Mouse (Mus musculus): Measurements from ENCODE around the gene Hsph1.

Hsph1 gene

GRCm38 (mm10) chr5:149642366-149642765, 6.2 kb upstream of the Hsph1 start:
- DNase-seq (ENCODE audit: low spot score) = no peak

- no peak for DNase-seq (ENCODE audit: low spot score)
Observed at GRCm38 (mm10) chr5:149641277-149641892, 5.2 kb upstream of the Hsph1 start.

- DNase-seq (ENCODE audit: low spot score) = no peak
Observed at GRCm38 (mm10) chr5:149637306-149637705, 1.1 kb upstream of the Hsph1 start.

- no peak for DNase-seq (ENCODE audit: low spot score)
Observed at GRCm38 (mm10) chr5:149635556-149635955, 620 bp downstream of the Hsph1 start.

GRCm38 (mm10) chr5:149634409-149635035, 1.7 kb downstream of the Hsph1 start:
- no peak for DNase-seq (ENCODE audit: low spot score)

GRCm38 (mm10) chr5:149625547-149625946, 10.6 kb downstream of the Hsph1 start:
- no peak for DNase-seq (ENCODE audit: low spot score)

GRCm38 (mm10) chr5:149623815-149624675, 12.1 kb downstream of the Hsph1 start:
- no peak for DNase-seq (ENCODE audit: low spot score)

- DNase-seq (ENCODE audit: low spot score) = no peak
Observed at GRCm38 (mm10) chr5:149622644-149623043, 13.5 kb downstream of the Hsph1 start.

GRCm38 (mm10) chr5:149622152-149622551, 14.0 kb downstream of the Hsph1 start:
- no peak for DNase-seq (ENCODE audit: low spot score)

- no peak for DNase-seq (ENCODE audit: low spot score)
Observed at GRCm38 (mm10) chr5:149617776-149618425, 18.3 kb downstream of the Hsph1 start.

- DNase-seq (ENCODE audit: low spot score) = no peak
Observed at GRCm38 (mm10) chr5:149616817-149617216, 19.4 kb downstream of the Hsph1 start.

GRCm38 (mm10) chr5:149616138-149616537, 20.0 kb downstream of the Hsph1 start:
- DNase-seq (ENCODE audit: low spot score) = no peak

GRCm38 (mm10) chr5:149612740-149613139, 23.4 kb downstream of the Hsph1 start:
- DNase-seq (ENCODE audit: low spot score) = no peak

- DNase-seq (ENCODE audit: low spot score) = no peak
Observed at GRCm38 (mm10) chr5:149612165-149612518, 24.0 kb downstream of the Hsph1 start.

GRCm38 (mm10) chr5:149611476-149612164, 24.6 kb downstream of the Hsph1 start:
- no peak for DNase-seq (ENCODE audit: low spot score)

GRCm38 (mm10) chr5:149607083-149607720, 29.0 kb downstream of the Hsph1 start:
- DNase-seq (ENCODE audit: low spot score) = no peak

- DNase-seq (ENCODE audit: low spot score) = no peak
Observed at GRCm38 (mm10) chr5:149603241-149603640, 32.9 kb downstream of the Hsph1 start.

GRCm38 (mm10) chr5:149601996-149602395, 34.2 kb downstream of the Hsph1 start:
- DNase-seq (ENCODE audit: low spot score) = no peak

GRCm38 (mm10) chr5:149597351-149597750, 38.8 kb downstream of the Hsph1 start:
- DNase-seq (ENCODE audit: low spot score) = no peak

GRCm38 (mm10) chr5:149594215-149594614, 42.0 kb downstream of the Hsph1 start:
- DNase-seq (ENCODE audit: low spot score) = no peak

- no peak for DNase-seq (ENCODE audit: low spot score)
Observed at GRCm38 (mm10) chr5:149589932-149590331, 46.2 kb downstream of the Hsph1 start.

Measured in testis, postnatal 10 days (tissue).